Mouse (Mus musculus) left cerebral cortex, adult 9 months (tissue): Measurements from ENCODE around the gene Gm49395.

Source experiments
- DNase-seq, 2 experiments: peaks; one replicate each; pipeline ENCODE4 v3.0.0; 2022; ENCODE audit warnings: low spot score in 2 of 2

Gm49395 gene

DNA sequence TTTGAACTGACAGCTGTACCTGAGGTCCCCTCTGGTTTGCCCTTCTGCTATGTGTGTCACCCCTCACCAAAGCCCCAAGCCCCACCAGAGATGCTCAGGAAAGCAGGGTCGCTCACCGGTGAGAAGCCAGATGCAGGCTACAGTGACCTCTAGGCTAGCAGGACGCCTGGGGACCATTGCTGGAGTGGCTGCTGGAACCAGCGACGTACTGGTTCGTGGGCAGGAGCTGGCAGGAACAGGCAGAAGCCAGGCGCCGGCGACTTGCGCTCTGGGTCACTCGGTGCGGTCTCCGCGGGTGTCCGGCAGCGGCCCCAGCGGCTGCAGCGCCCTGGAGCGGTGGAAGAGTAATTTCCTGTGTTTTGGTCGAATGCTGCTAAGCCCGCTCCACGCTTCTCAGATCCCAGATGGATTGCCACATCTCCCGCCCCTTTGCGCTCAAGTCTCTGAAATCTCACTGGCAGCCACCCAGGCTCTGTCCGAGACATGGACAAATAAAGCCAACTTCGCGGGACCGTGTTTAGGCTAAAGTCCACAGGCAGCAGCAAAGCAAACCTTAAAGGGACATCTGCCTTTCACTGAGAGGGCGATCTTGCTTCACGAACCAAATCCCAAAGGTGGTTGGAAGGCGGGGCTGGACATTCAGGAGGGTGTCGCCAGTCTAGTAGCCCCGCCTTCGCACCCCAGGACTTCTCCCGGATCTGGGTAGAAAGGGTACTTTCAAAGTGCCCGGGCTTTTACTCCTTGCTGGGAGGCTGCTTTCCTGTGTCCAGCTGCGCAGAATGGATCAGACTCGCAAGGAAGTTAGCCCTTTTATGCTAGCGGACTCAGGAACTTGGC lies at the start of gene Gm49395, which contains the start of gene Itga1:
TSS of gene Gm49395 (minus strand) at position 567 of the 837 bp plus-strand sequence.
TSS of gene Itga1 (minus strand) at position 610 of the 837 bp plus-strand sequence.
- peak in 1 of 2 experiments; percentile 23 for DNase-seq

DNA sequence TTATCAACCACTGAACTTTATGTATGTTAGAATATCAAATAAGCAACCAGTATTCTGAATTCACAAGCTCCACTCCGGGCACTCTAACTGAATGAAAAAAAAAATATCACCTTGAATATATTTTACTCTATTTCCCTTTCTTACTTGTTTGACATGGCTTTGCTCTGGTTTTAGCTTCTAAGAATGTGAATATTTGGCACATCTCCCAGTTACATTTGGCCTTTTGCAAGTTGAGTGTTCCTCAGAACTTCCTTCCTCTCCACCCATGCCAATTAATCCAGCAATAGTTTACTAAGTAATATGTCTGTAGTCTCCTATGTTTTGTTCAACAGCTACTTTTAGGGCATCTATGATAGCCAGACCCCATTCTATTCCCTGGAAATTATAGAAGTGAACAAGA lies 48.9 kb upstream of the Gm49395 start:
- DNase-seq = no peak

DNA sequence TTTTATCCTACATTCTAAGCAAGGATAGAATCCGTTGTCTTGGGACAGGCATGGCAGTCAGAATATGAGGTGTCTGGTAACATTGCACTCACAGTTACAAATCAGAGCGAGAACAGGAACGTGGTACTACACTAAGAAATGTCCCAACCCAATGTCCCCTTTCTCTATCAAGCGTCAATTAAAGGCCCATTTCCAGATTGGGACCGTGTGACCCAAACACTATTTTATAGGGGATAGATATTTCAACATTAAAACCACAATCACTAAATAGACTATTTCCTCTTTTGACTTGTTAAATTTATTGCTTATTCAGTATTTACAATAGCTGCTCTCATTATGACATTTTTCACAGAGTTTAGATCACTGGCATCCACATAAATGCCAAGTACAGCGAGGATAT lies 48.1 kb upstream of the Gm49395 start:
- DNase-seq = no peak

DNA sequence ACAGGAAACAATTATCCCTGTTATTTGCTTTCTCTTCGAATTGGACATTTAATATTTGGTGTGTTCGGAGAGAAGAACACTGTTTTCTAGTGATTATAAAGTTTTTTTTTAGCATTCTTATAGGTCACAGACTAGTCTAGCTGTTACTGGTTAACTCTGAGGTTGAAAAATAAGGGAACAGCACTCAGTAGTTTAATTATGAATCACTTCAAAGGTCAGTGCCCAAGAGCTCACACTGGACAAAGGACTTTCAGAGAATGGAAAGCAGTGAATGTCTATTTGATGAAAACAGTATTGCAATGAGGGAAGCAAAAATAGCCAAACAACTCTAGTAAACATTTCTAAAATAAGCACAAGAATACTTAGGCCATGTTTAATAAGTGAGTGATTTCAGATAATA lies 41.9 kb upstream of the Gm49395 start:
- DNase-seq = no peak

DNA sequence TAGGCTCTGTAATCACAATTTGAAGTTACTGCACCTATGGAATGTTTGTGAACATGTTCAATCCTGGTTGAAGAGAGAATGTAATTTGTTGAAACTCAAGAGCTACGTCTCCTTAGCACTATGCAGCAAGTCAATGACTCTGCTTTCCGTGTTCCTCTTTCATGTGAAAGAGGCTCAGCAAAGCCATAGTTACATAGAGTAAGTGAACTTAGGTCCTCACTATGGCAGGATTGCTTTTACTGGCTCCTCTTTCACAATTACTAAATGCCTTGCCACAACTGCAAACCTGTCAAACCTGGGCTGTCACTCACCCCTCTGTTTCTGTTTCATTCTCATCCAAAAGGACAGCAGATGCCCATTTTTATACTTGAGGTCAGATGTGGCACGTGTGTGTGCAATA lies 40.3 kb upstream of the Gm49395 start:
- no peak for DNase-seq

- DNase-seq = no peak
These were observed 36.8 kb upstream of the Gm49395 start for GRCm38 (mm10) chr13:115138513-115138912.

GRCm38 (mm10) chr13:115136761-115137160 lies 35.0 kb upstream of the Gm49395 start:
- no peak for DNase-seq

DNA sequence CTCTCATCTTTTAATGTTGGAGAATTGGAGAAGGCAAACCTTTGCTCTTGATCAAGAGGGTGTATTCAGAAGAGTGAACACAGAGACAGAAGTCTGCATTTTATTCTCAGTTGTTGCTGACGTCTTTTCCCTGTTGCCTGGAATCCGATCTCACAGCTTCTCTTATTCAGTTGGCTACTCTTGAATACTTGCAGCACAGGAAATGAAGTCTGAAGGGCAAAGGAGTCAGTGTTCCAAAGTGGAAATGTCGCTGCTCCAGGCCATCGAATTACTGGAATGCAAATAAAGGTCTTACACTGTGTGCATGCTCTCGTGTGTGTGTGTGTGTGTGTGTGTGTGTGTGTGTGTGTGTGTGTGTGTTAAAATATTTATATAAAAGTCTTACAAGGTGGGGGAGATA lies 30.7 kb upstream of the Gm49395 start:
- DNase-seq = no peak

GRCm38 (mm10) chr13:115131381-115131780 lies 29.7 kb upstream of the Gm49395 start:
- no peak for DNase-seq

GRCm38 (mm10) chr13:115130035-115130434 lies 28.3 kb upstream of the Gm49395 start:
- DNase-seq = no peak

DNA sequence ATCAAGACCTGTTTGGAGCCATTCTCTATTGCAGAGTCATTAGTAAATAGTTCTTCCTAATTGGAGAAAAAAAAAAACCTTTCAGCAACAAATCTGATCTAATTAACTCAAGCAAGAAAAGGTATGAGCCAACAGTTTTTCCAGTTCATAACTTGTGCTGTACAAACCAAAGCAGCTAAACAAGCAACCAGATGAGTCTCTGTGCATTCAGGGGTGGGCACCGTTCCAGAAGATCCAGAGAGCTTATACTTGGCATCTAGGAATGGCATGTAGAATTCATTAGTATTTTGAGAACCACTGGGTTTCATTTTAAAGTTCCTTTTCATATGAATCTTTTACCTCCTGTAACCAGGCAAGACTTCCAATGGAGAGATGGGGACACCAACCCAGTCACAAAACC lies 26.1 kb upstream of the Gm49395 start:
- DNase-seq = no peak

- DNase-seq = no peak
These were observed 24.8 kb upstream of the Gm49395 start for GRCm38 (mm10) chr13:115126534-115126933.

- DNase-seq = no peak
These were observed 23.4 kb upstream of the Gm49395 start for GRCm38 (mm10) chr13:115125130-115125529.

DNA sequence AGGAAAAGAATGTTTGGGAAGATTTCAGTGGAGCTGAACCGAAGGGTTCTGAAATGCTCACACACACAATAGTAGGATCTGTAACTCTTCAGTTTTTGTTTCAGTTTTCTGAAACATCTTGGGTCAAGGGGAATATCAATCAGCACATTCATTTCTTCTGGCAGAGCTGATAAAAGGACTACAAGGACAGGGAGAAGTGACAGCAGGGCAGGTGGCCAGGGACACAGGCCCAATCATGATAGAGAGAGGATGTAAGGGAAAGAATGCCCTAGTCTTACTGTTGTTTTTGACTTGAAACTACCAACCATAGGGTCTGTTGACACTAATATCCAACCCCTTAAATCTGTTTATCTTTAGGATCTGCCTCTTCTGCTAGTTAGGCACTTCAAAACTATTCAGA lies 22.8 kb upstream of the Gm49395 start:
- DNase-seq = no peak

- no peak for DNase-seq
These were observed 17.0 kb upstream of the Gm49395 start for GRCm38 (mm10) chr13:115118756-115119155.

GRCm38 (mm10) chr13:115118195-115118594 lies 16.5 kb upstream of the Gm49395 start:
- DNase-seq = no peak

DNA sequence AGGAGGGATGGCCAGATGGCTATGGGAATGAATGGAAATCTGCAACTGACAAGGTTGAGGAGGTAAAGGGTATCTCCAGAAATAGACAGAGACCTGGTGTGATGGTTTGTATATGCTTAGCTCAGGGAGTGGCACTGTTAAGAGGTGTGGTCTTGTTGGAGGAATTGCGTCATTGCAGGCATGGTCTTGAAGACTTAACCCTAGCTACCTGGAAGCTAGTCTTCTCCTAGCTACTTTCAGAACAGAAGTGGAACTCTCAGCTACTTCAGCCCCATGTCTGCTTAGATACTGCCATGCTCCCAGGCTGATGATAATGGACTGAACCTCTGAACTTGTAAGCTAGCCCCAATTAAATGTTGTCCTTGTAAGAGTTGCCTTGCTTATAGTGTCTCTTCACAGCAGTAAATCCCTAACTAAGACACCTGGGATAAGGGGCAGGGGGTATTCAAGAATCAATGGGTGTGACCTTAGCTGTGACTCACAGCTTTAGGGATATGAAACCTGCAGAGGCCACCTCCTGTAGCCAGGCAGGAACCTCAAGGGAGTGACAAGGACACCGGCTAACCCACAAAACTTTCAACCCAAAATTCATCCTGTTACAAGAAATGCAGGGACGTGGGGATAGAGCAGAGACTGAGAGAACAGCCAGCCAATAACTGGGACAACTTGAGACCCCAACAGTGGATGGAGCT lies 15.4 kb upstream of the Gm49395 start:
- DNase-seq = no peak

DNA sequence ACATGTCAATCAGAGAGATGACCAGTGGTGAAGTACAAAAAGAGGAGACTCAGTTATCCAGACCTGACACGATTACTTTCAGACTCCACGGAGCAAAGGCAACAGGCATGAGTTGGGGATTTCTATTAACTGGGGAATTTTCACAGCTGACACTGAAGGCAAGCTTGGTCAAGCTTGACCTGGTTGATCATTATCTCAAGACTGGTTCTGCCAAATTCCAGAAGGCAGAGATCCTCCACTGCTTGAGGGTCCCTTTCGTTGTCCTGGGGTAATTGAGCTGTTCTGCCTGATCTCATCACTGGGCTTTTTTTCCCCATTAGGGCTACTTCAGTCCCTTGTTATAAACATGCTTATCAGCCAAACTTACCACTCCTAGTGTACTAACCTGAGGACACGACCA lies 7.9 kb upstream of the Gm49395 start:
- DNase-seq = no peak

DNA sequence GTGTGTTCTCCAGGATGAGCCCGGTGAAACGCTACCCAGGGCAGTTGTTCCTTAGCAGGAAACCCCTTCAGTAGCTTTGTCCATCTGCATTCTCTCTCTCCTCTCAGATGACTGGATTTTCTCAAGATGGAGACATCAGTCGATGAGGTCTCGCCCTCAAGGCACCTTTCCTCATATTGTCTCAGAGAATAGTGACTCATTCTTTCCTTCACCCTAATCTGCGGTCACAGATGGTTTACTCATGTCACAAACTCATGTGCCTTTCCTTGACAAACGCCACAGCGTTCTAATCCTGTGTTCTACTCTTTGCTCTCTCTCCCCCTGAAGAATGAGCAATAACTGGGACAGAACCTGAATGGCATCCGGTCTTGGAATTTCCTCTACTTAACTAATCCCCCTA lies 5.7 kb upstream of the Gm49395 start:
- no peak for DNase-seq

- DNase-seq = no peak
These were observed 4.5 kb upstream of the Gm49395 start for GRCm38 (mm10) chr13:115106183-115106582.

DNA sequence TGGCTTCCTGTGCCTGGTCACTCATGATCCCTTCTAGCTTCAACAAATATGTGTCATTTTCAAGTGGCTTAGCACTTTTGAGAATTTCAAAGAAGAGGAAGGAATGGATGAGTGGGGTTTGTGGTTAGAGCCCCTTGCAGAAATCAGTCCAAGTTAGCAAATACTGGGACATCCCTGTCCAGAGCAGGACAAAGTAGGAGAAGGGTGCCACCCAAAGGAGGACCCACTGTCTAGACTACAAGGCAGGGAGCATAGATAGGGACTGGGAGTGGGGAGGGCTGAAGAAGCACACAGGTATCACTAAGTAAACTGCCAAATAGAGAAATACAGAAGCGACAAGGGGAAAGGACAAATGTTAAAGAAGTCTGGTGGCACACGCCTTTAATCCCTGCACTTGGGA lies 1.0 kb upstream of the Gm49395 start:
- DNase-seq = no peak

- DNase-seq = no peak
These were observed 1.1 kb downstream of the Gm49395 start for GRCm38 (mm10) chr13:115100381-115101177.
